ENCODE assay signal across 9 mouse cellular contexts in the genomic region with DNA sequence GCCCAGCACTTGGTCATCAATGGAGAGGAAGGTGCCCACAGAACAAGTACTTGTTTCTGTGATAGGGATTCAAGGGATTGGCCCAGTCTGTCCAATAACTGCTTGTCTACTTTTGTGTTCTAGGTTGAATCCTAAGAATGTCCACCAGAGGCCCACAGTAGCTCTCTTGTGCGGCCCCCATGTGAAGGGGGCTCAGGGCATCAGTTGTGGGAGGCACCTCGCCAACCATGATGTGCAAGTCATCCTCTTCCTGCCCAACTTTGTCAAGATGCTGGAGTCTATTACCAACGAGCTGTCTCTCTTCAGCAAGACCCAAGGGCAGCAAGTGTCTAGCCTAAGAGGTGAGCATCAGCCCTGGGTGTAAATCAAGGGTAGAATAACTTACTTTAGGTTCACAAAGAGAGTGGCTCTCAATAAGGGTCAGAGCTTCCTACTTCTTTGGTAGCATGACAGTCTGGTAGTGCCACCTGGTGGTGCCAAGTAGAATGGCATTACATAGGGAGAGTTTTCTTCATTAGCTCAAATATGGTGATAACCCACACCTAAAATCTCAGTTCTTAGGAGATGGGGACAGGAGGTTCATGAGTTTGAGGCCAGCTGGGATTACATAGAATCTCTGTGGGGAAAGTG. TPM values are rescaled to one million over a fixed set of nuclear protein-coding genes. Genes with fewer than 3 reads are reported as not detected.
DNase-seq lines count a peak whose midpoint lies in the region; ATAC-seq and TF ChIP-seq lines count a peak whose summit lies in the region.
"Had no signal": no experiment of that assay in that cellular context is flagged by ENCODE, and none has a peak within 500 bp of the region (broad histone marks: within the 10 kb centered on the region; RNA-seq: fewer than 3 reads in every experiment).

No protein-coding gene starts in this region.

- H3K9ac ChIP-seq in liver, adult 2 months (ENCODE audit: low read depth, low read length), result no peak overlapping the region
- no peak overlapping the region for H3K9ac ChIP-seq in hindbrain, embryonic 15.5 days

- no peak overlapping the region for H3K27ac ChIP-seq in liver, adult 2 months (replicated peaks; ENCODE audit: insufficient read depth, low read depth, low read length)
- H3K27ac ChIP-seq in hindbrain, embryonic 15.5 days (replicated peaks), result no peak overlapping the region

- TF ChIP-seq POLR2A in liver, adult 2 months (IDR thresholded peaks at IDR 0.05; ENCODE audit: extremely low read depth, insufficient read depth, low read length), result no peak

- no peaks in the 10 kb centered on the region for H3K79me2 ChIP-seq in liver, adult 2 months (ENCODE audit: control insufficient read depth, insufficient read depth, low read length)

- WGBS in liver, adult 2 months, result 71% methylated on average over 3 of the region's 3 CpGs
- 79% methylated on average over 3 of the region's 3 CpGs for WGBS in hindbrain, embryonic 15.5 days

- 0 out of 2 replicates have a peak, but pooled peaks have one; percentile 16 for TF ChIP-seq CTCF in liver, adult 2 months (IDR thresholded peaks at IDR 0.05; ENCODE audit: low read depth, low read length)

- H3K4me3 ChIP-seq in liver, adult 2 months (ENCODE audit: insufficient read depth, low read depth, low read length), result no peak overlapping the region
- H3K4me3 ChIP-seq in hindbrain, embryonic 15.5 days, result no peak overlapping the region

- DNase-seq in adrenal gland, adult (ENCODE audit: inconsistent age in 2 of 2, low spot score in 1 of 2), result peak; percentile 39 to 79
- no peak for DNase-seq in adrenal gland, postnatal 4 days (ENCODE audit: low spot score in 2 of 2)
- peak; percentile 62 for DNase-seq in liver, adult 2 months (ENCODE audit: extremely low read depth, low read depth, low spot score)
- DNase-seq in liver, result no peak
- peak; percentile 73 for DNase-seq in cerebellum, adult 9-10 months
- no peak for DNase-seq in layer of hippocampus, adult 9-10 months (ENCODE audit: low spot score)

- no peaks in the 10 kb centered on the region for H3K27me3 ChIP-seq in liver, adult 2 months (ENCODE audit: control insufficient read depth, insufficient read depth, low read length)
- H3K27me3 ChIP-seq in hindbrain, embryonic 15.5 days, result no peaks in the 10 kb centered on the region

- H3K36me3 ChIP-seq in liver, adult 2 months (ENCODE audit: control insufficient read depth, insufficient read depth, low read length), result peaks cover 54% of the 10 kb centered on the region
- H3K36me3 ChIP-seq in hindbrain, embryonic 15.5 days, result peaks cover 42% of the 10 kb centered on the region

- no peaks in the 10 kb centered on the region for H3K4me1 ChIP-seq in liver, adult 2 months (ENCODE audit: control insufficient read depth, insufficient read depth, low read length)
- no peaks in the 10 kb centered on the region for H3K4me1 ChIP-seq in hindbrain, embryonic 15.5 days (replicated peaks)

- ATAC-seq in hindbrain, embryonic 15.5 days (ENCODE audit: low FRiP score, low read depth), result peak; percentile 16; the same call in 1 of the 2 replicates
- peak; percentile 82 for ATAC-seq in megakaryocyte, adult 5-6 weeks (ENCODE audit: poor library complexity, severe bottlenecking)

- H3K9me3 ChIP-seq in hindbrain, embryonic 15.5 days, result no peaks in the 10 kb centered on the region

- H3K4me2 ChIP-seq in hindbrain, embryonic 15.5 days, result no peak overlapping the region

RNA-seq across cellular contexts. Expression of gene Clk3, which starts 21.1 kb away (rescaled TPM):
- 10 to 100 TPM; 72.6 to 82.5 TPM for total RNA-seq in adrenal gland, postnatal 4 days (2021)
- 32.5 and 55.3 TPM in 2 replicates for total RNA-seq in liver, adult 2 months (2014; rRNA removed)
- polyA plus RNA-seq in liver, adult 2 months (2012; rRNA removed), result 45.8 and 48.1 TPM in 2 replicates
- polyA plus RNA-seq in hindbrain, embryonic 15.5 days (2015; fragmentation: Nextera tagmentation; extraction: Ambion mirVana), result 65.5 and 67.0 TPM in 2 replicates
- 55.8 and 59.7 TPM in 2 replicates for total RNA-seq in megakaryocyte, adult 5-6 weeks (2015)
- total RNA-seq in megakaryocyte, adult 5-6 weeks (2017), result 60.0 and 91.1 TPM in 2 replicates

RNA-seq across cellular contexts. Expression of gene Edc3, which starts 36.2 kb away (rescaled TPM):
- 10 to 100 TPM; 19.0 to 20.4 TPM for total RNA-seq in adrenal gland, postnatal 4 days (2021)
- 5.7 and 6.4 TPM in 2 replicates for total RNA-seq in liver, adult 2 months (2014; rRNA removed)
- 6.6 TPM in 2 replicates for polyA plus RNA-seq in liver, adult 2 months (2012; rRNA removed)
- polyA plus RNA-seq in hindbrain, embryonic 15.5 days (2015; fragmentation: Nextera tagmentation; extraction: Ambion mirVana), result 30.8 and 31.0 TPM in 2 replicates
- total RNA-seq in megakaryocyte, adult 5-6 weeks (2015), result 5.5 and 5.7 TPM in 2 replicates
- 3.7 and 4.9 TPM in 2 replicates for total RNA-seq in megakaryocyte, adult 5-6 weeks (2017)

RNA-seq across cellular contexts. Expression of gene Cyp1a1, which starts 56.8 kb away (rescaled TPM):
- under 1 TPM in 1 of 2 experiments, not detected in 1; 0.31 TPM for total RNA-seq in adrenal gland, postnatal 4 days (2021)
- total RNA-seq in liver, adult 2 months (2014; rRNA removed), result 0.74 and 1.0 TPM in 2 replicates
- polyA plus RNA-seq in liver, adult 2 months (2012; rRNA removed), result 1.0 TPM in 2 replicates
- polyA plus RNA-seq in hindbrain, embryonic 15.5 days (2015; fragmentation: Nextera tagmentation; extraction: Ambion mirVana), result 0.05 and 0.19 TPM in 2 replicates
- total RNA-seq in megakaryocyte, adult 5-6 weeks (2015), result not detected in 2 replicates
- not detected in 2 replicates for total RNA-seq in megakaryocyte, adult 5-6 weeks (2017)
- polyA plus RNA-seq: heart, embryonic 16.5 days had no signal

Comparison
In these comparisons a context has a peak if more than half of its experiments do, and no peak if none do; other contexts are left out.
1. DNase-seq: peak in adrenal gland, adult (2 of 2), liver, adult 2 months (single experiment) and cerebellum, adult 9-10 months (single experiment); none in adrenal gland, postnatal 4 days (0 of 2), liver (single experiment) and layer of hippocampus, adult 9-10 months (single experiment).